Mouse (Mus musculus) midbrain, embryonic 16.5 days (tissue): ENCODE measurements at regions not wholly inside any gene's neighbourhood (a gene's known extent, or its start where the extent isn't known, plus 50 kb on each side); places are given as distances from the start of the nearest gene placed in this dataset.

Source experiments
- ATAC-seq: fragments of 200-750 bp; cut with Nextera tagmentation; 2 replicates; pipeline ENCODE4 v1.8.0; 2017; ENCODE audit warnings: moderate TSS enrichment
- H3K27ac ChIP-seq: fragments of 300-500 bp; sonication (generic); 2 replicates; pipeline ENCODE4 v1.5.1; 2014; ENCODE audit warnings: mild to moderate bottlenecking, low read length, mixed read lengths
- H3K27me3 ChIP-seq: fragments of 300-500 bp; sonication (generic); 2 replicates; pipeline ENCODE4 v1.6.1; 2014; ENCODE audit warnings: low read depth, low read length, mixed read lengths; ENCODE audit not compliant: control insufficient read depth, insufficient read depth
- H3K36me3 ChIP-seq: fragments of 300-500 bp; sonication (generic); 2 replicates; pipeline ENCODE4 v1.6.1; 2014; ENCODE audit warnings: mild to moderate bottlenecking, low read length, moderate library complexity, mixed read lengths; ENCODE audit not compliant: control insufficient read depth, insufficient read depth
- H3K4me1 ChIP-seq: fragments of 300-500 bp; sonication (generic); 2 replicates; pipeline ENCODE4 v1.6.1; 2014; ENCODE audit warnings: mild to moderate bottlenecking, low read length, mixed read lengths; ENCODE audit not compliant: control insufficient read depth, insufficient read depth
- H3K4me2 ChIP-seq: fragments of 300-500 bp; sonication (generic); 2 replicates; pipeline ENCODE4 v1.6.1; 2014; ENCODE audit warnings: mild to moderate bottlenecking, low read length, mixed read lengths
- H3K4me3 ChIP-seq: fragments of 300-500 bp; sonication (generic); 2 replicates; pipeline ENCODE4 v1.5.1; 2014; ENCODE audit warnings: low read depth, mild to moderate bottlenecking, low read length, moderate library complexity, mixed read lengths
- H3K9ac ChIP-seq: fragments of 300-500 bp; sonication (generic); 2 replicates; pipeline ENCODE4 v1.6.1; 2014; ENCODE audit warnings: low read depth, low read length, mixed read lengths
- H3K9me3 ChIP-seq: fragments of 300-500 bp; sonication (generic); replicated peaks from 2 replicates; pipeline ENCODE4 v1.6.1; 2014; ENCODE audit warnings: mild to moderate bottlenecking, low read length, mixed read lengths; ENCODE audit not compliant: control insufficient read depth, poor library complexity, severe bottlenecking
- WGBS: fragments of 180-500 bp; shearing (Covaris S2); extraction: QIAGEN DNeasy Blood & Tissue Kit; methylation state at CpG from one replicate; pipeline ENCODE4 v1.1.7; 2014; 5-methylcytosine and 5-hydroxymethylcytosine counted together

- Histone ChIP-seq H3K27ac (no peak overlapping the region), H3K4me2 (no peak overlapping the region), H3K36me3 (no peaks in the 10 kb centered on the region), H3K9ac (no peak overlapping the region), H3K27me3 (no peaks in the 10 kb centered on the region), H3K4me1 (no peaks in the 10 kb centered on the region), H3K9me3 (no peaks in the 10 kb centered on the region), H3K4me3 (no peak overlapping the region)
- no peak for ATAC-seq
- WGBS, result 58% methylated on average over 8 of the region's 8 CpGs
Measured at GRCm38 (mm10) chr10:117471036-117471817, 91.4 kb upstream of the Cpsf6 start.

DNA sequence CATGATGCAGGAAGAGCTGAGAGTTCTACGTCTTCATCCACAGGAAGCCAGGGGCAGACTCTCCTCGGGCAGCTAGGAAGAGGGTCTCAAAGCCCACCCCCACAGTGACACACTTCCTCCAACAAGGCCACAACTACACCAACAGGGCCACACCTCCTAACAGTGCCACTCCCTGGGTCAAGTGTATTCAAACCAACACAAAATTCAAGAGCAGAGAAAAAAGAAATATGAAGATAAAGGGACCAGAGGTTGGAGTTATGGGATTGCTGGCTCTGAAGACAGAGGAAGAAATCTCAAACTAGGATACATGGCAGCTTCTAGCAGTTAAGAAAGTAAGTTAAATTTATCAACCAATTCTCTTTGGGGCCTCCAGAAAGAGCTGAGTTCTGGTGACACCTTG is 90.7 kb upstream of the Cpsf6 start:
- Histone ChIP-seq H3K27ac (no peak overlapping the region), H3K36me3 (no peaks in the 10 kb centered on the region), H3K4me2 (no peak overlapping the region), H3K9ac (no peak overlapping the region), H3K4me1 (no peaks in the 10 kb centered on the region), H3K9me3 (no peaks in the 10 kb centered on the region), H3K4me3 (no peak overlapping the region), H3K27me3 (no peaks in the 10 kb centered on the region)
- no peak for ATAC-seq
- WGBS, result 86% methylated on average over 2 of the region's 2 CpGs

GRCm38 (mm10) chr10:117469573-117470090 is 89.8 kb upstream of the Cpsf6 start:
- Histone ChIP-seq H3K4me3 (no peak overlapping the region), H3K9me3 (no peaks in the 10 kb centered on the region), H3K4me1 (no peaks in the 10 kb centered on the region), H3K27me3 (no peaks in the 10 kb centered on the region), H3K36me3 (no peaks in the 10 kb centered on the region), H3K27ac (no peak overlapping the region), H3K9ac (no peak overlapping the region), H3K4me2 (no peak overlapping the region)
- 85% methylated on average over 3 of the region's 3 CpGs for WGBS
- ATAC-seq, result no peak

GRCm38 (mm10) chr10:117468931-117469572 is 89.2 kb upstream of the Cpsf6 start:
- WGBS, result 90% methylated on average over 3 of the region's 3 CpGs
- no peak for ATAC-seq
- Histone ChIP-seq H3K27me3 (no peaks in the 10 kb centered on the region), H3K9me3 (no peaks in the 10 kb centered on the region), H3K36me3 (no peaks in the 10 kb centered on the region), H3K4me1 (no peaks in the 10 kb centered on the region), H3K9ac (no peak overlapping the region), H3K4me2 (no peak overlapping the region), H3K27ac (no peak overlapping the region), H3K4me3 (no peak overlapping the region)

GRCm38 (mm10) chr10:117468381-117468780 is 88.6 kb upstream of the Cpsf6 start:
- Histone ChIP-seq H3K27me3 (no peaks in the 10 kb centered on the region), H3K4me3 (no peak overlapping the region), H3K9me3 (no peaks in the 10 kb centered on the region), H3K9ac (no peak overlapping the region), H3K4me2 (no peak overlapping the region), H3K4me1 (no peaks in the 10 kb centered on the region), H3K27ac (no peak overlapping the region), H3K36me3 (no peaks in the 10 kb centered on the region)
- no peak for ATAC-seq
- 89% methylated on average over 4 of the region's 4 CpGs for WGBS

GRCm38 (mm10) chr10:117467161-117467560 is 87.3 kb upstream of the Cpsf6 start:
- Histone ChIP-seq H3K9me3 (no peaks in the 10 kb centered on the region), H3K27ac (no peak overlapping the region), H3K4me3 (no peak overlapping the region), H3K4me1 (no peaks in the 10 kb centered on the region), H3K27me3 (no peaks in the 10 kb centered on the region), H3K36me3 (no peaks in the 10 kb centered on the region), H3K9ac (no peak overlapping the region), H3K4me2 (no peak overlapping the region)
- no peak for ATAC-seq
- WGBS, result 89% methylated on average over 8 of the region's 8 CpGs

DNA sequence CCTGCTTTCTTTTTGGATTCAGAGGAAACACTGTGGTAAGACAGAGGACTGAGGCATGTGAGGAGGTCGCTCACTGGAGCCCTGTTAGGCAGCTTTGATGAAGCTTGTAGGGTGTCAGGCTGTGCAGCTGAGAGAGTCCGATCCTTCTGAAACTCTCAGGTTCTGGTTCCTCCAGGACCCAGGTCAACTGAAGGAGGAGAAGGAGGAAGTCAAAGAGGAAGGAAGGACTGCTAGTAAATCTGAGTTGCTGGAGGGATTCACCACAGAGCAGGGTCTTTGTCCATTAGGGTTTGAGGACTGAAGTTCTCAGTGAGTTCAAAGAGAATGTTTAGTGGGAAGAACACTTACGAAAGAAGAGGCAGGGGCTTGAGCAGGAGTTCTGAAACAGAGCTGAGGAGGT is 86.6 kb upstream of the Cpsf6 start:
- no peaks in the 10 kb centered on the region for H3K36me3 ChIP-seq
- H3K9me3 ChIP-seq, result no peaks in the 10 kb centered on the region
- no peak overlapping the region for H3K4me3 ChIP-seq
- WGBS, result 80% methylated on average over 3 of the region's 3 CpGs
- H3K27ac ChIP-seq, result no peak overlapping the region
- H3K4me1 ChIP-seq, result no peaks in the 10 kb centered on the region
- H3K4me2 ChIP-seq, result no peak overlapping the region
- no peak for ATAC-seq
- no peaks in the 10 kb centered on the region for H3K27me3 ChIP-seq
- no peak overlapping the region for H3K9ac ChIP-seq

DNA sequence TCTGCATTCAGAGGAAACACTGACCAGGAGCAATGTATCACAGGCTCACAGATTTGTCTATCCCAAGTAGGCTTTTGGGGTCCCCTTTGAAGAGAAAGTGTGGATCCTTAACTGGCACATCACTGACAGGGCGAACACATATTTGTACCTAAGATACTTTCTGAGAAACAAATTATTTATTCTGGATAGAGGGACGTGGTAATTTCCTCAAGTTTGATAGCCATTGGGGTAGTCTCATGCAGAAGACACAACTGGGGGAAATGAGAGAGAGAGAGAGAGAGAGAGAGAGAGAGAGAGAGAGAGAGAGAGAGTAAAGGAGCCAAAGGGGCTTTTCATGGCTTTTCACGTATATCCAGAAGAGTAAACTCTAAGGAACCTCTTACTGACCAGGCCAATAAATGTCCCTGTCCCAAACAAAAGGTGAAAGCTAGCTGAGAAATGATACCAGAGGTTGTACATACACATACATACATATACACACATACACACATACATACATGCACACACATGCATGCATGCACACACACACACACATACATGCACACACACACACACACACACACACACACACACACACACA is 85.9 kb upstream of the Cpsf6 start:
- Histone ChIP-seq H3K36me3 (no peaks in the 10 kb centered on the region), H3K9me3 (no peaks in the 10 kb centered on the region), H3K4me1 (no peaks in the 10 kb centered on the region), H3K4me3 (no peak overlapping the region), H3K27me3 (no peaks in the 10 kb centered on the region), H3K27ac (no peak overlapping the region), H3K4me2 (no peak overlapping the region), H3K9ac (no peak overlapping the region)
- 73% methylated on average over 3 of the region's 3 CpGs for WGBS
- ATAC-seq, result no peak

DNA sequence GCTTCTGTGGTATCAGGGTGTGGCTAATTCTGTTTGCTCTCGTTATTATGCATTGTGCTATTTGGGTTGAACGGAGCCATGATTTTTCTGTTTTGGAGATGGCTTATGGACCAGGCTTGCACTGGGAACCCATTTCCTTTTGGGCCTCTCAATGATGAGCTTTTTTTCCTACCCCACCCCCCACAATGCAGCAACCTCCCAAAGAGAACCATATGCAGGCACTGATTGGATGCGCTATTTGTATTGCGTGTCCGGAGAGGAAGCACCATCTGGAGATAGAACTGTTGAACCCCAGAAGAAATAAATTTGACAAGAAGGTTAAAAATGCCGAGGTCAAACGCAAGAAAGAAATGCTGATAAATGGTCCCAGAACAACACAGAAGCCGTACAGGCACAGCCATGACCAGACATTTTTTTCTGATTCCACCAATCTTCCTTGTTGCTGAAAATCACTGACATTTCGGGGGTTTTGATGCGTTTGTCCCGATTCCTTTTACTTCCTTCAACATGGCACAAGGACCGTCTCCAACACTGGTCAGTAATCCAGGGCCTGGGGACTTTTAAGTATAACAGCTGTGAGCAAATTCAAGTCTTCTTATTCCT is 85.3 kb upstream of the Cpsf6 start:
- H3K36me3 ChIP-seq, result no peaks in the 10 kb centered on the region
- H3K4me1 ChIP-seq, result no peaks in the 10 kb centered on the region
- ATAC-seq, result no peak
- H3K4me3 ChIP-seq, result no peak overlapping the region
- H3K27me3 ChIP-seq, result no peaks in the 10 kb centered on the region
- no peak overlapping the region for H3K27ac ChIP-seq
- WGBS, result 86% methylated on average over 12 of the region's 12 CpGs
- H3K9ac ChIP-seq, result no peak overlapping the region
- no peak overlapping the region for H3K4me2 ChIP-seq
- H3K9me3 ChIP-seq, result no peaks in the 10 kb centered on the region
